Mouse (Mus musculus): ENCODE measurements around the gene Pdlim4. TPM values are rescaled to one million over a fixed set of nuclear protein-coding genes. Genes with fewer than 3 reads are reported as not detected.
A peak's percentile ranks its signal among the peaks of the same experiment; 100 is the strongest.

Pdlim4 gene
- 1 to 10 TPM; 5.1 to 5.6 TPM for total RNA-seq (2021)
- long read RNA-seq, experiment 1, transcript Pdlim4-201 (7 exons, 1,182 nt), result major isoform, 5 of 8 reads
- long read RNA-seq, experiment 1, partial matches to known transcripts, result 1 of 8 reads
- long read RNA-seq, experiment 1, other reads (novel, unspliced or antisense), result 2 of 8 reads
- long read RNA-seq, experiment 2, partial matches to known transcripts, result 1 of 4 reads
- long read RNA-seq, experiment 2, other reads (novel, unspliced or antisense), result 0 of 4 reads

- peak; percentile 32 for DNase-seq (ENCODE audit: low spot score)
Measured at GRCm38 (mm10) chr11:54068520-54069371, at the start of gene Pdlim4. Gene Pdlim4, minus strand, starts transcription at chr11:54069014.

DNA sequence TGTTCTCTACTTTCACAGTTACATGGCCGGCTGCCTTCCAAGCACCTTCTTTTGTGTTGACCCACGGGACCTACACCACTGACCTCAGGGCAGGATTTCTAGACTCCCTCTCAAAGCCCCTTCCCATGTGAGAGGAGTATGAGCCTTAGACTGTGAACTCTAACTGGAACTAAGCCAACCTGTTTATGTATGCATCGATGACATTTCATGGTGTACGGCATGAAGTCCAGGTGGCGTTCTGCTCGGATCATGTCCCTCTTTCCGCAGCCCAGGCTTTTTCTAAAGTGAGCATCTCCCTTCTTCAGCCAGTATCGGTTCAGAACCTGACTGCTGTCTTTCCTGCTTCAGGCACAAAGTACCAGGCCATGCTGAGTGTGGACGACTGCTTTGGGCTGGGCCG is 48.3 kb upstream of the Pdlim4 start:
- DNase-seq (ENCODE audit: low spot score), result no peak

DNA sequence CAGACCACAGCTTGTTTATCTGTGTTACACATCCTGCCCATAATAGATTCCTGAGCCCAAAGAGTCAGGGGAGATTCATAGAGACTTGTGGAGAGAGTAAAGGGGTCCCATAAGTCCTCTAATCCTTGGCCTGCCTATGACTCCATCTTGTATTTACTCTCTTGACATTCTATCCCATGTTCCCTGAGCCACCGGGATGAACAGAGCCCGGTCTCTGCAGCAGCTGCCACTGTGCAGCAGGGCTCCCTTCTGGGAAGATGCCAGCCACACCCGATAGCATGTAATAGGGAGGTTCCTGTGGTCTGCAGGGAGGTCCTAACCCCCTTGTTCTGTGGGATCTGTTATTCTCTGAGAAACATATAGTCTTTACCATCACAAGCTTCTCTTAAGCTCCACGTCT is 47.6 kb upstream of the Pdlim4 start:
- DNase-seq (ENCODE audit: low spot score), result no peak

- DNase-seq (ENCODE audit: low spot score), result no peak
Measured at GRCm38 (mm10) chr11:54115911-54116310, 47.1 kb upstream of the Pdlim4 start.

GRCm38 (mm10) chr11:54115301-54115700 is 46.5 kb upstream of the Pdlim4 start:
- no peak for DNase-seq (ENCODE audit: low spot score)

DNA sequence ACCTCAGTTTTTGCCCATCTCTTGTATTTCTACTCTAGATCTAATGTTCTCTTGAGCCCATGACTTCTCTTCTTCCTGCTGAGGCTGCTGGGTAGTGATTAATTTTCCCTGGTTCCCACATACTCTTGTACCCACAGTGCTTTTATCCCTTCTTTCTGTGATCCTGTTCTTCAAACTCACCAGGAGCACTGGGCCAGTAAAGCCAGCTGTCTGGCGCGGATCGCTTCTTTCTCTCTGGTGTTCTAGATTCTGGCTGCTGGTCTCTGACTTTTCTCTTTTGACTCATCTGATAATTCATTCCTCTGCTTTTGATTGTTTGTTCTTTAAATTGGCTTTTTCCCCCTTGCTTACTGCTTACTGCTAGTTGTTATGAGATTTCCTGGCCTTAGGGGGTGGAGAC is 45.9 kb upstream of the Pdlim4 start:
- DNase-seq (ENCODE audit: low spot score), result peak; percentile 36

GRCm38 (mm10) chr11:54113352-54113751 is 44.5 kb upstream of the Pdlim4 start:
- peak; percentile 45 for DNase-seq (ENCODE audit: low spot score)

GRCm38 (mm10) chr11:54112920-54113319 is 44.1 kb upstream of the Pdlim4 start:
- peak; percentile 98 for DNase-seq (ENCODE audit: low spot score)

- peak; percentile 75 for DNase-seq (ENCODE audit: low spot score)
Measured at GRCm38 (mm10) chr11:54111976-54112741, 43.3 kb upstream of the Pdlim4 start.

DNA sequence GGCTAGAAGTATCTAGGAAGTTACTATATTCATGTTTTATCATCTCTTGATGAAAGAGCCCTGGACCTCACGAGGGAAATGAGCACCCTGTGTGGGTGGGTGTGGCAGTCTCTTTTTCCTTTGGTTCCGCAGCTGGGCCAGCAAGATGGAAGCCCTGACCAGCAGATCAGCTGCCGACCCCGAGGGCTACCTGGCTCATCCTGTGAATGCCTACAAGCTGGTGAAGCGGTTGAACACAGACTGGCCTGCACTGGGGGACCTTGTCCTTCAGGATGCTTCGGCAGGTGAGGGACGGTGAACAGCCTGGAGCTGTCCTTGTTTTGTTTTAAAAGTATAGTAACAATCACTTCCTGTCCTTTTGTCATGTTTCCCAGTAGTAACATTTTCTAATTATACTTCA is 42.5 kb upstream of the Pdlim4 start:
- no peak for DNase-seq (ENCODE audit: low spot score)

DNA sequence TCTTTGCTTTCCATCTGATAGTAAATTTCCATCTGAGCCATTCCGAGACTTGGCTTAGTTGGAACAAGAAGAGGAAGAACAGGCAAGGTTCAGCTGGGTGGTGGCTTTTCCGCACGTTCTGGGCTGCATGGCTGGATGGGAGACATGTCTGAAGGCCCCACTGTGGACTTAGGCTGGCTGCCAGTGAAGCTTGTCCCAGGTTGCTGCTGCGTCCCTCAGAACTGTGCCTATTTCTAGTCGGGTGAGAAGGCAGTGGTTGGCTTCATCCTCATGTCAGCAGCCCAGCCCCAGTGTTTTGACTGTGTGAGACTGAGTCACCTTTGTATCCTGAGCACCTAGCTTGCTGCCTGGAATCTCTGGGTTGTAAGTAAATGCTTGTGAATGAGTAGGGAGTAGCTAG is 40.1 kb upstream of the Pdlim4 start:
- peak; percentile 36 for DNase-seq (ENCODE audit: low spot score)

DNA sequence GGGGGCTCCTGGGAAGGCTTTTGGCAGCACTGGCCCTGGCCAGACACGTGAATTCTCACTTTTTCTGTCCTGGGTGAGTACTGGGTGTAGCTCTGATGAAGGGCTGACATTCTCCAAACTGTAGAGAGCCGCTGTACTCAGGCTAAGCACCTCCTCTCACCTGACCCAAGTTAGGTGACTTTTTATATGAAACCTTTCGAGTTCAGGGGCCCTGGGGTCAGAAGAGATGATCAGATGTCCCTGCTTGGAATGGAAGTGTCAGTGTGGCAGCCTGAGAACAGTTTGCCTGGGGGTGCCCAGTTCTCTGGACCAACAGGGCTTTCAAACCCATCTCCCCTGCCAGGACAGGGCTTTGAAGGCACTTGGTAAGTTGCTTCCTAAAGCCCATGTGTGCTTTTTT is 39.3 kb upstream of the Pdlim4 start:
- no peak for DNase-seq (ENCODE audit: low spot score)

GRCm38 (mm10) chr11:54107239-54107638 is 38.4 kb upstream of the Pdlim4 start:
- peak; percentile 43 for DNase-seq (ENCODE audit: low spot score)

DNA sequence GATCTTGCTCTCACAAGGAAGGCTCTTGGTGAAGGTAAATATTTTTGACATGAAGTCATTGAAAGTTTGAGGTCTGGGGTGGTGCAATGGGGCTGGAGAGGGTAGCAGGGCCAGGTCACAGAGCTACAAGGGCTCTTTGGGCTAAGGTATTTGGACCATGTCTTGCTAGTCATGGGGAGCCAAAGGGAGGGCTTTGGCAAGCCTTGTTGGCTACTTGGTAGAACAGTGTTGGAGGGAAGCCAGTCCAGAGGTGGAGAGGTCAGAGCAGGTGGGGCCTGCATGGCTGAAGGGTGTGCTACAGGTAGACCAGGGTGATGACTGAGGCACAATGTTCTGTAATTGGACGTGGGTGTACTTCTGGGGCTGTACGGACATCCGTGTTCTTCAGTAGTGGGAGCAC is 37.9 kb upstream of the Pdlim4 start:
- DNase-seq (ENCODE audit: low spot score), result peak; percentile 41

- DNase-seq (ENCODE audit: low spot score), result no peak
Measured at GRCm38 (mm10) chr11:54105011-54105410, 36.2 kb upstream of the Pdlim4 start.

DNA sequence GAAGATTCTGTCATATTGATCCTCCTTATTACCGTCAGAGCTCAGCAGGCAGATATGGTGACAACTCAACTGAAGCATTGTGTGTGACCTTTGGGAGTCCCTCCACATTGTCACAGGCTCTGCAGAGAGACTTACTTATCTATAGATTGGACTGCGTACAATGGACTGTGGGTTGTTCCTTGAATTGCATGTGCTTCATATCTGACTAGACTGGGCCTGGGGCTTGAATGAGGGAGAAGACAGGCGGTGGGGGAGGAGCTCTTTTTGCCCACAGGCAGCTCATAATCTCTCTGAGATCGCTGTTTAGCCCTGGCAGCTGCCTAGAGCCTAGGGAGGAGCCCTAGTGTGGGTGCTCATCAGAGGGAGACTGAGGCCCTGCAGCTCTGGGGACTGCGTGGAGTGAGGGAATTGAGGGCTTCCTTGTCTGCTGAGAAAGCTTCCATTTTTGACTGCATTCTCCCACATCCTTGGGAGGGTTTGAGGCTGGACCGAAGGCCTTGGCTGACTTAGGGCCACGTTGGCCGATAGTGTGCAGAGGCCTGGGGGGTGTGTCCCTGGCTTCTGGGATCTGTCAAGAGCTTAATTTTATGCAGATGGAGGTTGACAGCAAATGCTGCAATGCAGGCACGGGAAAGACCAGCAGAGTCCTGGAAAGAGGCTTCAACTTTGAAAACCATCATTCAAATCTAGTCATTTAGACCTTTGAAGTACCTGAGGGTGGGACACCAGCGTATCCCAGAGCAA is 34.1 kb upstream of the Pdlim4 start:
- DNase-seq (ENCODE audit: low spot score), result no peak

GRCm38 (mm10) chr11:54101701-54102100 is 32.9 kb upstream of the Pdlim4 start:
- DNase-seq (ENCODE audit: low spot score), result no peak

- DNase-seq (ENCODE audit: low spot score), result peak; percentile 74
Measured at GRCm38 (mm10) chr11:54100692-54101591, 32.1 kb upstream of the Pdlim4 start.

DNA sequence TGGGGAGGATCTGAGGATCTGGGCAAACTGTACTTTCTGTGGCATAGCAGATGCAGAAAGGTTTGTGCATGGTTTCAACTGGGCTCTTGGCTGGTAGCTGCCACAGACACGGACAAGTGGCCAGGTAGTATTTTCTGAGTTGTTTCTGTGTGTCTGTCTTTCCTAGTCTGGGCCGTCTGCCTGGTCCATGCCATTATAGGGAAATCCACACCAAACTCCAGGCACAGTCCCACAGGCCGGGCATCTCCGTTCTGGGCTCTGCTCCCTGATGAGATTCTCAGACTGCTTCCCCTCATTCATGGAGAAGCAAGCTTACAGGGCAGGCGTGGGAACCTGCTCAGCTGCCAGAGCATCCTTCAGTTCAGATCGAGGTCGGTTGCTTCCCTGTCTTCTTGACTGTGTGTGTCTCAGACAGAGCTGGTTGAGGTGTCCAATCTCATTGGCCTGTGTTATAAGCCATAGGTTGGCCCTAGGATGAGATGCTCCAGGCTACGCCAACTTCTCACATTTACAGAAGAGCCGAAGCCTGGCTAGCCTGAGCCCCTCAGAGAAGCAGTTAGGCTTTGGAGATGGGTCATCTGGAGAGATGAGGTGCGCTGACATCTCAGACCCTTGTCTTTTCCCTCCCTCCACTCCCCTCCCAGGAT is 31.4 kb upstream of the Pdlim4 start, which contains the start of gene P4ha2:
Gene P4ha2, plus strand, starts transcription at position 51 of the 647 bp plus-strand sequence.
- DNase-seq (ENCODE audit: low spot score), result no peak

GRCm38 (mm10) chr11:54093000-54093399 is 24.2 kb upstream of the Pdlim4 start:
- DNase-seq (ENCODE audit: low spot score), result peak; percentile 79

Measured in gastrocnemius, adult 18-20 months (tissue).